Mouse (Mus musculus) liver, embryonic 12.5 days (tissue): ENCODE results near the gene Stambpl1. TPM values are rescaled to one million over a fixed set of nuclear protein-coding genes. Genes with fewer than 3 reads are reported as not detected.

ENCODE experiments used
- polyA plus RNA-seq: library from polyadenylated mRNA; unstranded; fragments of >200 nt; fragmentation: Nextera tagmentation; extraction: Ambion mirVana; gene quantifications from 2 replicates; pipeline ENCODE4 v1.2.1, GENCODE M21; 2016

Stambpl1 gene
- polyA plus RNA-seq, 1 experiment from 2014 or later: 2.3 TPM

Other genes with a start within 250 kb of the Stambpl1 start
- gene Lipf, start 231.0 kb upstream of the Stambpl1 start, polyA plus RNA-seq: not detected in 2 replicates
- gene Lipk, start 183.9 kb upstream of the Stambpl1 start, polyA plus RNA-seq: not detected in 2 replicates
- gene Lipn, start 124.9 kb upstream of the Stambpl1 start, polyA plus RNA-seq: not detected in 2 replicates
- gene Lipm, start 91.3 kb upstream of the Stambpl1 start, polyA plus RNA-seq: not detected in 2 replicates
- gene Ankrd22, start 26.2 kb upstream of the Stambpl1 start, polyA plus RNA-seq: 0.13 TPM in 1 of 2 replicates, not detected in the other
- gene Acta2, start 63.4 kb downstream of the Stambpl1 start, polyA plus RNA-seq: 26.4 and 31.0 TPM in 2 replicates
- 0.74 and 1.4 TPM in 2 replicates for gene Fas, start 98.4 kb downstream of the Stambpl1 start, polyA plus RNA-seq